Mouse (Mus musculus): Measurements from ENCODE around the gene Idh3a.

DNA sequence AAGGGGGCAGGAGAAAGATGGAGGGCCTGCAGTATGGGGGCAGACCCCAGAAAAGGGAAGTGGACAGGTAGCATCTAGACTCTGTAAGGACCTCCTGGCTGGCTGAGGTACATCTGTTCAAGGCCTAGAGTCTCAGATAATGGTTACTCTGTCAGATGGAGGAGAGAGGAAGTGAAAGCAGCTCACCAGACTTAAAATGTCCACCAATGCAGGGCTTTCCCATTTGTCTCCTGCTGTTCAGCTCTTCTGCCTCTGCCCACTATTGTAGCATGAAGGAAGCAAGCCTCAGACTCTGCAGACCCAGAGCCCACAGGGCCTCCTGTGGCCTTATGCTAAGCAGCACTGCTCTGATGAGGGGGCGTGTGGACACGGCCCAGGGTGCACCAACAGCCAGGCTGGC, 31.1 kb upstream of the Idh3a start:
- TF ChIP-seq CTCF (IDR thresholded peaks at IDR 0.05; ENCODE audit: low read depth) (no peak), EP300 (IDR thresholded peaks at IDR 0.05; ENCODE audit: low read depth) (no peak)
